Mouse (Mus musculus): ENCODE data around the gene Kcnmb1.

- peak; percentile 97 for TF ChIP-seq CTCF (IDR thresholded peaks at IDR 0.05; ENCODE audit: extremely low read depth, insufficient read depth, low read length)
- no peak for TF ChIP-seq POLR2A (IDR thresholded peaks at IDR 0.05; ENCODE audit: extremely low read depth, insufficient read depth, low read length)
These were observed 45.2 kb upstream of the Kcnmb1 start for GRCm38 (mm10) chr11:33917574-33917973.
